Mouse (Mus musculus): ENCODE measurements around the gene Ddx43. TPM values are rescaled to one million over a fixed set of nuclear protein-coding genes. Genes with fewer than 3 reads are reported as not detected.

The Ddx43 gene
- polyA plus RNA-seq, 1 experiment from 2014 or later, result not detected

DNA sequence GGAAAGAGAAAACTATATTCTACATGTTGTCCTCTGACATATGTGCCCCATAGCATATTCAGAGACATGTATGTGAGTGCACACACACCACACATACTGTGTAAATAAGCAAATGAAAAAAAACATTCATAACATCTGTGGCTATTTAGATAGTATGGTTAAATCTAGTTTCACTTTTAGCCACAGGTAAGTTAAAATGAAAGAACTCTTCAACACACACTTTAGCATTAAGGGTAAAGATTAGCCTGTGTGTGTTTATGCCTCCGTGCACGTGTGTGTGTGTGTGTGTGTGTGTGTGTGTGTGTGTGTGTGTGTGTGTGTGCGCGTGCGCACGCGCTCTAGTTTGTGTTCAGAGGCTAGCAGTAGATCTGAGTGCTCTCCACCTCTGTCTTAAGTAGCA, 6.0 kb downstream of the Ddx43 start:
- Histone ChIP-seq H3K4me1 (replicated peaks) (no peaks in the 10 kb centered on the region), H3K9me3 (replicated peaks) (no peaks in the 10 kb centered on the region), H3K4me2 (no peak overlapping the region), H3K27ac (replicated peaks) (no peak overlapping the region), H3K36me3 (replicated peaks) (no peaks in the 10 kb centered on the region), H3K9ac (no peak overlapping the region), H3K27me3 (peaks cover 23% of the 10 kb centered on the region), H3K4me3 (replicated peaks) (no peak overlapping the region)
- WGBS (ENCODE audit: insufficient replicate concordance), result 83% methylated on average over 7 of the region's 7 CpGs
- ATAC-seq (ENCODE audit: insufficient read depth), result no peak

GRCm38 (mm10) chr9:78427362-78427781, 31.8 kb downstream of the Ddx43 start:
- no peaks in the 10 kb centered on the region for H3K9me3 ChIP-seq (replicated peaks)
- no peak overlapping the region for H3K9ac ChIP-seq
- H3K4me2 ChIP-seq, result peak overlapping the region; percentile 68
- ATAC-seq (ENCODE audit: insufficient read depth), result peak; percentile 59; the same call in 1 of the 2 replicates
- H3K36me3 ChIP-seq (replicated peaks), result no peaks in the 10 kb centered on the region
- peak overlapping the region; percentile 44 for H3K4me3 ChIP-seq (replicated peaks)
- H3K4me1 ChIP-seq (replicated peaks), result peaks cover 15% of the 10 kb centered on the region
- peaks cover 5% of the 10 kb centered on the region; the same call in 1 of the 2 replicates for H3K27me3 ChIP-seq
- 11% methylated on average over 27 of the region's 27 CpGs for WGBS (ENCODE audit: insufficient replicate concordance)
- no peak overlapping the region for H3K27ac ChIP-seq (replicated peaks)

DNA sequence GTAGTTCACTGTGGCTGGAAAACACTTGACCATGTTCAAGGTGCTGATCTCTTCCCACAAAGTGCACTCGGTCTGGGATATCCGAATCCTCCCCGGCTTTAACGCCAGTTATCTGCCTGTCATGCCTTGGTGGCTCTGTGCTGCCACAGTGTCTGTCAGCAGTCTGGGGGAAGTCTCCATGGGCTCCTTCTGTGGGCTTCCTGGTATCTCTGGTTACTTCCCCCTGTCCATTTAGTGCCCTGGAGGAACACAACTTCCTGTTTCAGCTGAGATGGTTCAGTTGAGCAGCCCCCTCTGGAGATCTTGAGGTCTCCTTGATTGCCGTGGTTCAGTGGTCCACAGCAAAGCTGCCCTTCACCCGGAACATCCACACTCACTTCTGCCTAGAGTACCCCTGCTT, 32.6 kb downstream of the Ddx43 start:
- H3K36me3 ChIP-seq (replicated peaks), result no peaks in the 10 kb centered on the region
- H3K4me3 ChIP-seq (replicated peaks), result 0 out of 2 replicates have a peak overlapping the region, but pooled peaks have one; percentile 44
- H3K27ac ChIP-seq (replicated peaks), result no peak overlapping the region
- peak; percentile 41; the same call in 1 of the 2 replicates for ATAC-seq (ENCODE audit: insufficient read depth)
- H3K4me1 ChIP-seq (replicated peaks), result peaks cover 15% of the 10 kb centered on the region
- peaks cover 5% of the 10 kb centered on the region; the same call in 1 of the 2 replicates for H3K27me3 ChIP-seq
- no peaks in the 10 kb centered on the region for H3K9me3 ChIP-seq (replicated peaks)
- H3K9ac ChIP-seq, result no peak overlapping the region
- peak overlapping the region; percentile 68 for H3K4me2 ChIP-seq
- 24% methylated on average over 6 of the region's 6 CpGs for whole genome bisulfite sequencing (ENCODE audit: insufficient replicate concordance)

- H3K4me2 ChIP-seq, result no peak overlapping the region
- no peak overlapping the region for H3K9ac ChIP-seq
- no peak overlapping the region for H3K4me3 ChIP-seq (replicated peaks)
- H3K27ac ChIP-seq (replicated peaks), result 0 out of 2 replicates have a peak overlapping the region, but pooled peaks have one; percentile 6
- peaks cover 15% of the 10 kb centered on the region for H3K4me1 ChIP-seq (replicated peaks)
- H3K36me3 ChIP-seq (replicated peaks), result no peaks in the 10 kb centered on the region
- ATAC-seq (ENCODE audit: insufficient read depth), result no peak
- H3K27me3 ChIP-seq, result peaks cover 5% of the 10 kb centered on the region; the same call in 1 of the 2 replicates
- no peaks in the 10 kb centered on the region for H3K9me3 ChIP-seq (replicated peaks)
- 73% methylated on average over 4 of the region's 4 CpGs for WGBS (ENCODE audit: insufficient replicate concordance)
Observed at GRCm38 (mm10) chr9:78428870-78429432, 33.4 kb downstream of the Ddx43 start.

GRCm38 (mm10) chr9:78429551-78429950, 34.0 kb downstream of the Ddx43 start:
- Histone ChIP-seq H3K4me2 (no peak overlapping the region), H3K4me1 (replicated peaks) (peaks cover 15% of the 10 kb centered on the region), H3K9me3 (replicated peaks) (no peaks in the 10 kb centered on the region), H3K4me3 (replicated peaks) (no peak overlapping the region), H3K27me3 (peaks cover 5% of the 10 kb centered on the region; the same call in 1 of the 2 replicates), H3K27ac (replicated peaks) (no peak overlapping the region), H3K9ac (no peak overlapping the region), H3K36me3 (replicated peaks) (no peaks in the 10 kb centered on the region)
- ATAC-seq (ENCODE audit: insufficient read depth), result no peak
- WGBS (ENCODE audit: insufficient replicate concordance), result 52% methylated on average over 2 of the region's 2 CpGs

DNA sequence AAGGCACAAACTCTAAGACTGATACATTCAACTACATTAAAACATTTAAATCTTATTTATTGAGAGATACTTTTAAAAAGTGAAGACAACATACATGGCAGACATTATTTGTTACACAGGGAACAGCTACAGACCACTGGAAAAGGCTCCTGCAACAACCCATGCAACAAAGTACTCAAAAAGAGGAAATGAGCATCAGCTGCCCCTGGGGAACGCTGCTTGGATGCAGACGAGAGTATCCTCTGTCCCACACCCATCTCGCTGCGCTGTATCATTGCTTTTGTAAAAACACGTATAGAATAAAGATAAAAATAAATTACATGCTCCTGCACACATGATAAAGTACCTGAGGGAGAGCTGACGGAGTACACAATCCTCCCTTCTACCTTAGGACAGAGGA, 34.9 kb downstream of the Ddx43 start:
- peaks cover 5% of the 10 kb centered on the region; the same call in 1 of the 2 replicates for H3K27me3 ChIP-seq
- no peak overlapping the region for H3K27ac ChIP-seq (replicated peaks)
- H3K9ac ChIP-seq, result no peak overlapping the region
- 57% methylated on average over 6 of the region's 6 CpGs for WGBS (ENCODE audit: insufficient replicate concordance)
- no peak overlapping the region for H3K4me2 ChIP-seq
- H3K4me3 ChIP-seq (replicated peaks), result no peak overlapping the region
- H3K4me1 ChIP-seq (replicated peaks), result peaks cover 15% of the 10 kb centered on the region
- H3K36me3 ChIP-seq (replicated peaks), result no peaks in the 10 kb centered on the region
- no peak for ATAC-seq (ENCODE audit: insufficient read depth)
- no peaks in the 10 kb centered on the region for H3K9me3 ChIP-seq (replicated peaks)

DNA sequence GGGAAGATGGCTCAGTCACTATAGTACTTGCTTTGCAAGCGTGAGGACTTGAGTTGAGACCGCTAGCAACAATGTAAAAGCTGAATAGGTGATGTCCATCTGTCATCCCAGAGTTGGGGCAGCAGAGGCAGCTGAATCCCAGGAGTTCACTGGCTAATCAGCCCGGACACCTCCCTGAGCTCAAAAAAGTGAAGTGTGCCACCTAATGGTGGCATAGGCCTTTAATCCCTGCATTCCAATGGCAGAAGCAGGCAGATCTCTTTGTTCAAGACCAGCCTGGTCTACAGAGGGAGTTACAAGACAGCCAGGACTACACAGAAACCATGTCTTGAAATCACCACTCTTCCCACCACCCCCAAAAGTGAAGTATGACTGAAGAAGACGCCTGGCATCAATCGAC, 36.9 kb downstream of the Ddx43 start:
- H3K9ac ChIP-seq, result no peak overlapping the region
- peaks cover 7% of the 10 kb centered on the region; the same call in 1 of the 2 replicates for H3K27me3 ChIP-seq
- H3K4me3 ChIP-seq (replicated peaks), result no peak overlapping the region
- 75% methylated on average over 5 of the region's 5 CpGs for WGBS (ENCODE audit: insufficient replicate concordance)
- peaks cover 12% of the 10 kb centered on the region for H3K4me1 ChIP-seq (replicated peaks)
- no peak overlapping the region for H3K27ac ChIP-seq (replicated peaks)
- H3K4me2 ChIP-seq, result no peak overlapping the region
- ATAC-seq (ENCODE audit: insufficient read depth), result no peak
- no peaks in the 10 kb centered on the region for H3K9me3 ChIP-seq (replicated peaks)
- H3K36me3 ChIP-seq (replicated peaks), result no peaks in the 10 kb centered on the region

DNA sequence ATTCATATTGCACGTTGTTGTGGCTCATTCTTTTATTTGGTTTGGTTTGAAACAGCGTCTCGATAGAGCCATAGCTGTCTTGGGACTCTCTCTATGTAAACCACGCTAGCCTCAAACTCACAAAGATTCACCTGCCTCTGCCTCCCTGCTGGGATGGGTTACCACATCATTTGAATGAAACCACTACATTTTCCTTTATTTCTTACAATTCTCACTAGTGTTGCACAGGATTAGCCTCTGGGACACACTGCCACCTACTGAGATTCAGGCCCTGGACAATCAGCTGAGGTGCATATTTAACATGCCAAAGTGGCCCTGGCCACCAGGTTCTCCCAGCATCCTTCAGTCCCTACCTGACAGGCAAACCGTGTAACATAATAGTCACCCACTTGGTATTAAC, 43.8 kb downstream of the Ddx43 start:
- no peaks in the 10 kb centered on the region for H3K9me3 ChIP-seq (replicated peaks)
- no peak overlapping the region for H3K4me2 ChIP-seq
- H3K9ac ChIP-seq, result no peak overlapping the region
- no peaks in the 10 kb centered on the region for H3K36me3 ChIP-seq (replicated peaks)
- no peak overlapping the region for H3K4me3 ChIP-seq (replicated peaks)
- ATAC-seq (ENCODE audit: insufficient read depth), result no peak
- no peak overlapping the region for H3K27ac ChIP-seq (replicated peaks)
- H3K27me3 ChIP-seq, result peaks cover 54% of the 10 kb centered on the region
- H3K4me1 ChIP-seq (replicated peaks), result peaks cover 14% of the 10 kb centered on the region
- WGBS (ENCODE audit: insufficient replicate concordance), result 63% methylated on average over 5 of the region's 5 CpGs

GRCm38 (mm10) chr9:78442237-78442578, 46.6 kb downstream of the Ddx43 start:
- Histone ChIP-seq H3K27me3 (peaks cover 75% of the 10 kb centered on the region), H3K36me3 (replicated peaks) (no peaks in the 10 kb centered on the region), H3K9me3 (replicated peaks) (no peaks in the 10 kb centered on the region), H3K4me2 (peak overlapping the region; percentile 80), H3K4me1 (replicated peaks) (peaks cover 14% of the 10 kb centered on the region), H3K9ac (peak overlapping the region; percentile 47; the same call in 1 of the 2 replicates), H3K4me3 (replicated peaks) (peak overlapping the region; percentile 59), H3K27ac (replicated peaks) (no peak overlapping the region)
- 0 out of 2 replicates have a peak, but pooled peaks have one; percentile 18 for ATAC-seq (ENCODE audit: insufficient read depth)
- WGBS (ENCODE audit: insufficient replicate concordance), result 6% methylated on average over 9 of the region's 9 CpGs

DNA sequence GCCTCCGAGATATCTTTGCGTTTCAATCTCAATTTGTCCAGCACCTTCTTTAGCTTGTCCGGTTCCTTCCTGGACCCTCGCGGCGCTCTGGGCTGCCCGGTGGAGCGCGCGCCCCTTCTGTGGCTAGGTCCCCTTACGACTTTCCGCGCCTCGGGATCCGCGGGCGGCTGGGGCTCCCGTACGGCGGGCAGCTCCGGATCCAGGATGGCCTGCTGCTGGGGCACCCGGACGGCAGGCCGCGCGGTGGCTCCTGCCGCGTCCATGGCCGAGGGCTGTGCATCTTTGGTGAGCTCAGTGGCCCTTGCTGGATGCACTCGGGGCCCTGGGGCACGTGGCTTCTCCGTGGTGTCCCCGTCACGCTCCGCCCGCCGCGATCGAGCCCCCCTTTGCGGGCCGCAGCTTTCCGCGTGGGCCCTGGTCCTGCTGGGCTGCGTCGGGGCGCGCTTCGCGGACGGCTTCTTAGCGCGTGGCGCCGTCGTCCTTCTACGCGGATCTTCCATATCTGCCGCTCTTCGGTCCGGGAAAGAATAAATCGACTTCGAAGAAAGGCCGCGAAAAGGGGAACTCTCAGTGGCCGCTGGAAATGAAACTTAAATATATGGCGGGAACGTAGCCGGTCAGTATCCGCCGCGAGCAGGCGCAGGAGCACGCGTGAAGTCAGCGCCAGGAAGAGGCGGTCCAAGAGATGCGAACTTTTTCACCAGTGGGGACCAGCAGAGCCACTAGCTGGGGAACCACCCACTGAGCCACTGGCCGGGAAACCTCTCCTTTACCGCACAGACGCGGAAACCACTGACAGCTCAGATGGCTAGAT, 47.2 kb downstream of the Ddx43 start, which contains the start of gene Cgas:
Gene Cgas (minus strand): TSS at position 659 of the 814 bp plus-strand sequence.
- WGBS (ENCODE audit: insufficient replicate concordance), result under 1% methylated on average over 81 of the region's 81 CpGs
- Histone ChIP-seq H3K4me2 (peak within 1 kb of the TSS; percentile 80), H3K4me3 (replicated peaks) (peak within 1 kb of the TSS; percentile 59), H3K4me1 (replicated peaks) (peaks cover 19% of the 10 kb centered on the region), H3K27me3 (peaks cover 79% of the 10 kb centered on the region), H3K36me3 (replicated peaks) (no peaks in the 10 kb centered on the region), H3K9me3 (replicated peaks) (no peaks in the 10 kb centered on the region), H3K27ac (replicated peaks) (peak within 1 kb of the TSS; percentile 6; the same call in 1 of the 2 replicates), H3K9ac (peak within 1 kb of the TSS; percentile 47)
- ATAC-seq (ENCODE audit: insufficient read depth), result peak; percentile 64

DNA sequence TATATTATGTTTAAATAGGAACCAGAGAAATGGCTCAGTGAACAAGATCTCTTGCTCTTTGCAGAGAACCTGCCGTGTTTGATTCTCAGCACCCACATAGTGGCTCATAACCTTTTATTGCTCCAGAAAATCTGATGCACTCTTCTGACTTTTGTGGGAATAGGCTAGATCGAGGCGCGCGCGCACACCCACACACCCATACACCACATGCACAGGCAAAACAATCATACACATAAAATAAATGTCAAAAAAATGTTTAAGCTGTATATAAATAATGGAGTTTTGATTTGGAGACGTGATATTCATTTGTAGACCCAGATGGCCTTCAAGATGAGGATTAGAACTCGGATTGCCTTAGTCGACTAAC, 52.0 kb downstream of the Ddx43 start:
- Histone ChIP-seq H3K36me3 (replicated peaks) (peaks cover 28% of the 10 kb centered on the region), H3K27me3 (peaks cover 47% of the 10 kb centered on the region), H3K9me3 (replicated peaks) (no peaks in the 10 kb centered on the region), H3K4me1 (replicated peaks) (peaks cover 34% of the 10 kb centered on the region), H3K4me2 (peak overlapping the region; percentile 75), H3K4me3 (replicated peaks) (peak overlapping the region; percentile 99), H3K27ac (replicated peaks) (no peak overlapping the region), H3K9ac (peak overlapping the region; percentile 92)
- ATAC-seq (ENCODE audit: insufficient read depth), result no peak
- 39% methylated on average over 9 of the region's 9 CpGs for WGBS (ENCODE audit: insufficient replicate concordance)

All from liver, embryonic 15.5 days (tissue).